Mouse (Mus musculus): ENCODE measurements around the gene Grip2. TPM values are rescaled to one million over a fixed set of nuclear protein-coding genes. Genes with fewer than 3 reads are reported as not detected.

Grip2 gene
- 1 to 10 TPM; 7.9 to 9.6 TPM for total RNA-seq (2021)
- long read RNA-seq, experiment 1, partial matches to known transcripts, result 1 of 3 reads
- long read RNA-seq, experiment 1, other reads (novel, unspliced or antisense), result 2 of 3 reads
- long read RNA-seq, experiment 2, full-length matches to known transcripts, result 1 of 9 reads
- long read RNA-seq, experiment 2, partial matches to known transcripts, result 2 of 9 reads
- long read RNA-seq, experiment 2, other reads (novel, unspliced or antisense), result 6 of 9 reads

DNA sequence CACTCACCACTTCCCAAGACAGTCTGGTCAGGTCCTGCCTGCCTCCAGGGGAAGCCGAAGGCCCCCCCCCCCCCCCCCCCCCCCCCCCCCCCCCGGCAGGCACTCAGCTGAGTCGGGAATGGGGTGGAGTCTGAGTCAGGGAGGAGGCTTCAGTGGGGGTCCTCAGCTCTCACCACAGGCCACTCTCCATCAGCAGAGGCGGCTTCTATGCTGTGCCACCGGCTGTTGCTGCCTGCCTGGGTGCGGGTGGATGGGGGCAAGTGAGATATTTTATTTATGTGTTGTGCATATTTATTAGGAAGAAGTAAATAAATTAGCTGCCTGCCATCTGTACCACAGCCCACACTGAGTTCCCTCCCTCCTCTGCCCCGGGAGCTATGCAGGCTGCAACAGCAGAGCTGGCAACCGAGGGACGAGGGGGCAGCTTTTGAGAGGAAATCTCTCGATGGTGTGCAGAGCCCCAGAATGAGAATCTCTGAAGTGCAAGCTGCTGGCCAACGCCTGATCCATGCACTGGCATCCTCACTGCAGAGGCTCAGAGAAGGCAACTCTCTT lies at the start of gene Grip2:
Grip2 (minus strand) TSS at position 235 of the 555 bp plus-strand sequence.
- peak; percentile 46 to 75 for DNase-seq (ENCODE audit: low spot score in 2 of 2)

DNA sequence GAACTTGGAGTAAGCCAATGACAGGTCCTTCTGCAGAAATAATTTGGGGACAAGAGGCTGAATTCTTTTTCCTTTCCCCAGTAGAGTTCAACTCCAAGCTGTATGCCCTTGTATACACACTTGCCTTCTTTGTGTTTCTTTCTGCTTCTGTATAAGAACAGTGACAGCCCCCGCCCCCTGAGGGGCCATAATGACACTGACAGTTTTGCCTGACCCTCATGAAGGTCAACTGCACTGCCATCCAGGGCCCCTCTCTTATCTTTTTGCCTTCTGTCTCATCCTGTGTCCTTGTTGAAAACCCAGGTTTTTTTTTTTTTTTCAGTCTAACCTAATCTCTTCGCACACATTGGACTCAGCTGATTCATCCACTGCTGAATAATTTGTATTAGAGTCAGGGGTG lies 45.7 kb upstream of the Grip2 start:
- DNase-seq (ENCODE audit: low spot score in 2 of 2), result no peak

DNA sequence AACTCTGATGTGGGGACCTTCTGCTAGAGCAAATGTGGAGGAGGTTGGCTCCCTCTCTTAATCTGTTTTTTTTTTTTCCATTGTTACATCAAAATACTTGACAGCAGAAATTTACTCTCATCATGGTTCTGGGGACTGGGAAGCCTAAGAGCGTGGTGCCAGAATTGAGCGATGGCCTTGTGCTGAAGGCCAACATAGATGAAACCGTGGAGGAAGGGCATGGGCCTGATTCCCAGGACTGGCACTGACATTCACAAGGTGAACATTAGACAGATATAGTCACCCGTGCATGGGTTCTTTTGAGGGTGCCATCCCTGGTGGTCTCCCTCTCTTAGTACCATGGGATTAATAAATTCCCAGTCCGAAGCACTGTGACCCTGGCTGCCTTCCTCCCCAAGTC lies 41.0 kb upstream of the Grip2 start:
- DNase-seq (ENCODE audit: low spot score in 2 of 2), result no peak

- DNase-seq (ENCODE audit: low spot score in 2 of 2), result no peak
Observed at GRCm38 (mm10) chr6:91865601-91866000, 38.6 kb upstream of the Grip2 start.

DNA sequence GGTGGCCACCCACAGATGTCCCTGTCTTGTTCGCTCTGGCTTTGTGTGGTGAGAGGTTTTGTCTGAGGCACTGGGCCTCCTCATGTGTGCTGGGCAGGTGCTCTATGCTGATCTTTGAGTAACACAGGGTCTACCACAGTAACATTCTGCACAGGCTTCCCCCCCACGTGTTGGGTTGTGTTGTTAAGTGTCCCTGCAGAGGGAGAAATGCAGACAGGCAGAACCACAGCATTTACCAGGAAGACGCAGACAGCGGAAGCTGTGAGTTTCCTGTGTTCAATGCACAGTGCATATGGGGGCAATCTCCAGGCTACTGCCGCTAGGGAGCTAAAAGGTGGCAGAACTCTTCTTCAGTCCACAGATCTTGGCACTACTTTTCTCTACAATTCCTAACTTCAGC lies 37.5 kb upstream of the Grip2 start:
- DNase-seq (ENCODE audit: low spot score in 2 of 2), result no peak

GRCm38 (mm10) chr6:91862848-91863247 lies 35.8 kb upstream of the Grip2 start:
- DNase-seq (ENCODE audit: low spot score in 2 of 2), result peak in 1 of 2 experiments; percentile 21

DNA sequence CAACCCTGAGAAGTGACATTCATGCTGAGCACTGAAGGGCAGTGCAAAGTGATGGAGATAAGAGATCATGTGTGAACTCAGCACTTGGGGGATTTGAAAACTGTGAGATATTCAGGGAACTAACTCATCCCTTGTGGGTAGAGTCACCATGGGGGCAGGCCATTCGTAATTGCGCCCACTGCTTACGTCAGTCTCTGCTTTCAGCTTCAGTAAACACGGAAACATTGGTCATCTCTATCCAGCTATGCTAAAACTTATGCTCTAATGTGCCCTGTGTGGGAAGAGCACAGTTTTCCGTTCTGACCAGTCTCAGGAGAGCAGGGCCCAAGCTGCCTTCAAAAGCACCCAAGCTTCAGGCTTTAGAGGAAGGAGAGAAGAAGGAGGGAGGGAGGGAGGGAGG lies 31.3 kb upstream of the Grip2 start:
- DNase-seq (ENCODE audit: low spot score in 2 of 2), result no peak

DNA sequence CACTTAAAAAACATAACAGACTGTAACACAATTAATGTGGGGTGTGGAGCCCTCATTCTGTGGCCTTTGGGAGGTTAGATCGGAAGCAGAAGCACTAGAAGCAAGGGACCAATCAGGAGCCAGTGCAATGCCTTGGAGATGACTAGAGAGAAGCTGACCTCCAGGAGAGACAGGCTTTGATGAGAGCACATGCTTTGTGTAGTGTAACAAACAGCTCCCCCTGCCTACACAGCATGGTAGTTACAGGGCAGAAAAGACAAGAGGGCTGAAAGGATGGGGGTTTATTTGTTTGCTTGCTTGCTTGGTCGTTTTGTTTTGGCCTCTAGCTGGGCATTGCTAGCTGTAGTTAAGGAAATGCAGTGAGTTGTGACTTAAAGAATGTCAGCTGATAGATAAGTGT lies 25.5 kb upstream of the Grip2 start:
- DNase-seq (ENCODE audit: low spot score in 2 of 2), result peak in 1 of 2 experiments; percentile 49

DNA sequence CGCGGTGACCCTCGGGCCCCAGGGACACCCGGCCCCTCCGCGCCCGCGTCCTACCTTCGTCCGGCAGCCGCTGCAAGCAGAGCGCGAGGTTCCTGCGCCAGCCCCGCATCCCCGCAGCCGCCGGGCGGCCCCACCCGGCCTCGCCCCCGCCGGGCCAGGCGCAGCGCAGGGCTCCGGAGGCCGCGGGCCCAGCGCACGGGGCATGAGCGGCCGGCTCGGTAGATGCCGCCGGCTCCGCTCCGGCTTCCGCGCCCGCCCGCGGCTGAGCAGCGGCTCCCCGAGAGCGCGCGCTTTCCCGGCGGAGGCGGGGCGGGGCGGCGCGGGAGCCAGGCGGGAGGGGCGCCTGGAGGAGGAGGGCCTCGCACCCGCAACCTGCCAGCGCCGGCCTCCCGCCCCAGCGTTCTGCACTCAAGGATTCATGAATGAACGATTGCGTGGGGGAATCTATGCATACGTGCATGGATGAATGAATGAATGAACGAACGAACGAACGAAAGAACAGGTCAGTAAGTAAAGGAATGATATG lies 16.6 kb upstream of the Grip2 start:
- no peak for DNase-seq (ENCODE audit: low spot score in 2 of 2)

- DNase-seq (ENCODE audit: low spot score in 2 of 2), result no peak
Observed at GRCm38 (mm10) chr6:91842897-91843627, 16.0 kb upstream of the Grip2 start.

DNA sequence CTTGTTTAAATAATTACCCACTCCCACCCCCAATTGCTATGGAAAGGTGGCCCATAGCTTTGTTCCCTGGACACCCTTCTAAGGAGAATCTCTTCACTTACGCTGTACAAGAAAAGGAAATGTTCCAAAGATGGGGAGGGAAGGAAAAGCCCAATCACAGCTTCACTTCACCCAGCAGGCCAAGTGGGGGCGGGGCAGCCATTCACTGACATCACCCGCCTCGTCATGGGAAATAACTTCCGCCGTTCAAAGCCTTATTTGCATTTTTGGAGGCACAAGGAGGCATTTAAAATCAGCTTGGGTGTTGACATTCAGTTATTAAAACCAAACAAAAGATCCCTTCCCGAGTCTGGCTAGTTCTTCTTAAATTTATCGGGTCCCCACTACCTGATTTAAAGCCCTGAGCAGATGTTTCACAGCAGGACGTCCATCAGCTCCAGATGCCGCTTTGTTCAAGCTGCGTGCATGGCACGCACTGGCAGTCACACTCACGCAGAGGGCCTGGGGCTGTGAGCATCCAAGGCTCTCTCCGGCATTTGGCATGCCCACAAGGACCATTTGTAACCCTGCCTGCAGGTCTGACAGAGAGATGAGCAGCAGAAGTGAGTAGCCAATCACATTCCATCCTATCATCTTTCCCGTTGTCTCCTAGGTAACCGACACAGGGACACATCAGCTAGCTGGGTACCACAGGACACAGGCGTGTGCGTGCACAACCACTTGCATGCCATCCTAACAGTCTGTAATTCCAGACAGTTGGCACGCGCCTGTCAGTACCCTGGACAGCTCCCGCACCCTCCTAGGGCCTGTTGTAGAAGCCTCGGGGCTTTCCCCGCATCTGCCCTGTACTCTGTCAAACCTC lies 12.2 kb upstream of the Grip2 start:
- DNase-seq (ENCODE audit: low spot score in 2 of 2), result peak; percentile 60 to 70

DNA sequence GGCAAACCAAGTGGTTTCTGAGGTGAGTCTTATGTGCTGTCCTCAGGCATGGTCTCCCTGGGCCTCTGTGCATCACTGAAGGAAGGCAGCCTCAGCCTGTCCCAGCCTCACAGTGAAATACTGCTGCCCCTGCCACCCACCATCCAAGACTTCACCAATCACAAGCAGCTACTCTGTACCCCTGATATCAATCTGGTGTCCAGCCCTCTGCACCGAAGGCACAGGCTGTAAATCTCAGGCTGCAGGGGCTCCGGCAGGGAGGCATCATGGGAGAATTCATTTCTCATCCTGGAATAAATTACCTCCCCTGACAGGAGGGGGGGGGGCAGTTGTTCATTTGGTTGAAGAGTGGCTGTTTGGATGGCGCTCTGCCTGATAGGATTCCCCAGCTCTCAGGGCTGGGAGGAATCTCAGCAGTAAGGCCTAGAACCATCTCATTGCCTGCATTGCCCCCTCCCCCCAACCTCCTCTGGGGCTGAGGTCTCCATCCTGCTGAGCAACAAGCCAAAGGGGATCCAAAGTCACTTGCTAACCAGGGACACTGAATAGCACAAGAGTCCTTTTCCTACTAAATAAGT lies 5.9 kb upstream of the Grip2 start:
- DNase-seq (ENCODE audit: low spot score in 2 of 2), result no peak

- peak in 1 of 2 experiments; percentile 30 for DNase-seq (ENCODE audit: low spot score in 2 of 2)
Observed at GRCm38 (mm10) chr6:91827926-91828325, 876 bp upstream of the Grip2 start.

DNA sequence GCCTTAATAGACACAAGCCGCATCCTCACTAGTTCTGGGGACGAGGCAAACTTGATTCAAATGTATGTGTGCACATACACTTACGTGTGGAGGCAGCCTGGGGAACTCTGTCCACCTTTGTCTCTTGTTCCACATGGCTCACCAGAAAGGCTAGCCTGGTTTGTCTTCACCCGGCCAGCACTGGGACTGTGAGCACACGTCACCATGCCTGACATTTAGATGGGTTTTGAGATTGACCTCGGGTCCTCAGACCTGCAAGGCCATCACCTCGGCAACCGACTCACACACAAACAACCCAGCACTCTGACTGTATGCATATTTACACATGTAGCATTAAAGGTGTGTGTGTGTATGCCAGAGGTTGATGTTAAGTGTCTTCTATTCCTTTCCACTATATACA lies 8.8 kb downstream of the Grip2 start:
- no peak for DNase-seq (ENCODE audit: low spot score in 2 of 2)

GRCm38 (mm10) chr6:91815976-91816375 lies 11.1 kb downstream of the Grip2 start:
- no peak for DNase-seq (ENCODE audit: low spot score in 2 of 2)

- DNase-seq (ENCODE audit: low spot score in 2 of 2), result no peak
Observed at GRCm38 (mm10) chr6:91813611-91814010, 13.4 kb downstream of the Grip2 start.

- no peak for DNase-seq (ENCODE audit: low spot score in 2 of 2)
Observed at GRCm38 (mm10) chr6:91810007-91810406, 17.0 kb downstream of the Grip2 start.

DNA sequence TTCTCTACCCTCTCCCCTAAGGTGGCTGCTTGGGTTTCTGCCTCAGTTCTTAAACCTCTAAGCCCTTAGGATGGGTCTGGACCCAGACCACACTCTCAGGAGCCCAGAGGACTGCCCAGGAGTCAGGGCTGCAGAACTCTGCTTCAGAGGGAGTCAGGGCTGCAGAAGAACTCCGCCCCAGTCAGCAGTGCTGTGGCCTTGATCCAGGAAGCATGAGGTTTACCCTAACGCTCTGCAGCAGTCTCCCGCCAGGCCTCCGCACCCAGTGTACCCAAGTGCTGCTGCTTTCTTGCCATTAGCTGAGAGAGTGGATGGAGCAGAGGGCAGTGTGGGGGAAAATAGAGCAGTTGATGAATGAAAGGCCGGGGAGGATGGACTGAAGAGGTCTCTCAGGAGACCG lies 19.0 kb downstream of the Grip2 start:
- no peak for DNase-seq (ENCODE audit: low spot score in 2 of 2)

- no peak for DNase-seq (ENCODE audit: low spot score in 2 of 2)
Observed at GRCm38 (mm10) chr6:91807169-91807568, 19.9 kb downstream of the Grip2 start.

DNA sequence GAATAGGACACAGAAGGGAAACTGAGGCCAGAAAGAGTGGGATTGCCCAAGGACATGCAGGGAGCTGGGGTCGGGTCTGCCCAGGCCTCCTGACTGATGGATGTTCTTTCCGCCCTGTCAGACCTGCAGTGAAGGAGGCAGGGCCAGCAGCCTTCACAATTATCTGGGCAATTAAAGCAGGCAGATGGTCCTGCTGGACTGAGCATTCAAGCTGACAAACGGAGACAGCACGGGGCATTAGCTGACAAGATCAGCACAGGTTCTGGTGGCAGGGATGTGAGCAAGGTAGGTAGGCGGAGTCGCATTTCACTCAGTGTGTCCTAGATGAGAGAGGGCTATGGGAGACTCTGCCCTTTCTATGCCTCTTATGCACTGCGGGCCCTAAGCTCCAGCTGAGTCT lies 22.9 kb downstream of the Grip2 start:
- no peak for DNase-seq (ENCODE audit: low spot score in 2 of 2)

DNA sequence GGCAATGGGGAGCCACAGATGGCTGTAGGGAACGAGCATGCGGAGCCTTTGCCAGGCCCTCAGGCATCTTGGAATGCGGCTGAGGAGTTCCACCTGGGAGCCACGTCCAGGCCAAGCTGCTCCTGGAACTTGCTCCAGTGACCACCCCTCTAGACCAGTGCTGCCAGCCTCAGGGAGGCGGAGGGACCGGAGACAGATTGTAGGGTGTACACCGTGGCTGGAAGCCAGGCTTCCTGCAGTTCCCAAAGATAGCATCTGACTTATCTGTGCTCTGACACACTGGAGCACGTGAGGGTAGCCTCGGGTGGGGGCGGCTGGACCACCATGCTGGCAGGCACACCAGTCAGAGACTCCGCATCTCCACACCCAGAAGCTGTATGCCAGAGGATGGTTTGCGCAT lies 28.6 kb downstream of the Grip2 start:
- peak; percentile 23 to 26 for DNase-seq (ENCODE audit: low spot score in 2 of 2)

Measured in layer of hippocampus, postnatal 14 days (tissue).